Mouse (Mus musculus) stomach, embryonic 14.5 days (tissue): ENCODE data around the gene Olfr644. TPM values are rescaled to one million over a fixed set of nuclear protein-coding genes. Genes with fewer than 3 reads are reported as not detected.

Experiments
- ATAC-seq: fragments of 200-750 bp; cut with Nextera tagmentation; 2 replicates; pipeline ENCODE4 v1.8.0; 2017; ENCODE audit warnings: low read depth, moderate TSS enrichment; ENCODE audit not compliant: insufficient number of reproducible peaks, insufficient read depth, low FRiP score
- H3K27ac ChIP-seq: fragments of 300-500 bp; sonication (generic); 2 replicates; pipeline ENCODE4 v1.5.1; 2014; ENCODE audit warnings: mild to moderate bottlenecking, low read length, moderate library complexity, mixed read lengths
- H3K27me3 ChIP-seq: fragments of 300-500 bp; sonication (generic); 2 replicates; pipeline ENCODE4 v1.6.1; 2014; ENCODE audit warnings: low read length, control low read depth, mixed read lengths; ENCODE audit not compliant: control insufficient read depth, insufficient read depth
- H3K36me3 ChIP-seq: fragments of 300-500 bp; sonication (generic); 2 replicates; pipeline ENCODE4 v1.6.1; 2014; ENCODE audit warnings: mild to moderate bottlenecking, control low read depth, low read length, moderate library complexity, mixed read lengths; ENCODE audit not compliant: control insufficient read depth, insufficient read depth
- H3K4me1 ChIP-seq: fragments of 300-500 bp; sonication (generic); 2 replicates; pipeline ENCODE4 v1.6.1; 2014; ENCODE audit warnings: low read length, control low read depth, mixed read lengths; ENCODE audit not compliant: control insufficient read depth, insufficient read depth
- H3K4me2 ChIP-seq: fragments of 300-500 bp; sonication (generic); replicated peaks from 2 replicates; pipeline ENCODE4 v1.6.1; 2014; ENCODE audit warnings: low read depth, low read length, control low read depth
- H3K4me3 ChIP-seq: fragments of 300-500 bp; sonication (generic); 2 replicates; pipeline ENCODE4 v1.5.1; 2014; ENCODE audit warnings: low read depth, low read length, control low read depth
- H3K9ac ChIP-seq: fragments of 300-500 bp; sonication (generic); replicated peaks from 2 replicates; pipeline ENCODE4 v1.6.1; 2014; ENCODE audit warnings: low read depth, mild to moderate bottlenecking, control low read depth, low read length, moderate library complexity, mixed read lengths
- H3K9me3 ChIP-seq: fragments of 300-500 bp; sonication (generic); 2 replicates; pipeline ENCODE4 v1.6.1; 2016; ENCODE audit warnings: low read depth, low read length, control low read depth; ENCODE audit not compliant: control insufficient read depth
- WGBS: fragments of 180-500 bp; shearing (Covaris S2); extraction: QIAGEN DNeasy Blood & Tissue Kit; methylation state at CpG from one replicate; pipeline ENCODE4 v1.1.7; 2014; 5-methylcytosine and 5-hydroxymethylcytosine counted together
- polyA plus RNA-seq: library from polyadenylated mRNA; unstranded; fragments of >200 nt; fragmentation: Nextera tagmentation; extraction: Ambion mirVana; gene quantifications from 2 replicates; pipeline ENCODE4 v1.2.1, GENCODE M21; 2014

The Olfr644 gene
- polyA plus RNA-seq = not detected in 2 replicates

- Histone ChIP-seq H3K9me3 (no peaks in the 10 kb centered on the region), H3K4me2 (no peak within 1 kb of the TSS), H3K4me3 (no peak within 1 kb of the TSS), H3K27ac (no peak within 1 kb of the TSS), H3K36me3 (no peaks in the 10 kb centered on the region), H3K27me3 (no peaks in the 10 kb centered on the region), H3K4me1 (no peaks in the 10 kb centered on the region), H3K9ac (no peak within 1 kb of the TSS)
- no peak for ATAC-seq
- 74% methylated on average over 2 of the region's 2 CpGs for WGBS
Observed at GRCm38 (mm10) chr7:104071769-104072168, at the start of gene Olfr644. Gene Olfr644, minus strand, starts transcription at chr7:104071869.

GRCm38 (mm10) chr7:104104757-104104972 lies 33.0 kb upstream of the Olfr644 start, which contains the start of gene Olfr646:
Gene Olfr646, plus strand, starts transcription at chr7:104104873.
- H3K4me3 ChIP-seq = no peak within 1 kb of the TSS
- no peaks in the 10 kb centered on the region for H3K4me1 ChIP-seq
- no peak within 1 kb of the TSS for H3K4me2 ChIP-seq
- ATAC-seq = no peak
- no peak within 1 kb of the TSS for H3K9ac ChIP-seq
- H3K27me3 ChIP-seq = no peaks in the 10 kb centered on the region
- no peak within 1 kb of the TSS for H3K27ac ChIP-seq
- no peaks in the 10 kb centered on the region for H3K9me3 ChIP-seq
- no peaks in the 10 kb centered on the region for H3K36me3 ChIP-seq

- 63% methylated on average over 4 of the region's 4 CpGs for WGBS
- H3K36me3 ChIP-seq = no peaks in the 10 kb centered on the region
- no peaks in the 10 kb centered on the region for H3K4me1 ChIP-seq
- no peaks in the 10 kb centered on the region for H3K27me3 ChIP-seq
- no peak overlapping the region for H3K9ac ChIP-seq
- no peaks in the 10 kb centered on the region for H3K9me3 ChIP-seq
- no peak overlapping the region for H3K4me2 ChIP-seq
- H3K4me3 ChIP-seq = no peak overlapping the region
- ATAC-seq = no peak
- no peak overlapping the region for H3K27ac ChIP-seq
Observed at GRCm38 (mm10) chr7:104103913-104104756, 32.5 kb upstream of the Olfr644 start.

- Histone ChIP-seq H3K4me1 (no peaks in the 10 kb centered on the region), H3K36me3 (no peaks in the 10 kb centered on the region), H3K27ac (no peak within 1 kb of the TSS), H3K4me2 (no peak within 1 kb of the TSS), H3K27me3 (no peaks in the 10 kb centered on the region), H3K9ac (no peak within 1 kb of the TSS), H3K9me3 (no peaks in the 10 kb centered on the region), H3K4me3 (no peak within 1 kb of the TSS)
- ATAC-seq = no peak
- WGBS = 76% methylated on average over 1 of the region's 1 CpGs
Observed at GRCm38 (mm10) chr7:104085365-104085764, 13.7 kb upstream of the Olfr644 start, which contains the start of gene Olfr645. Gene Olfr645, minus strand, starts transcription at chr7:104085465.

GRCm38 (mm10) chr7:104061345-104061744 lies 10.3 kb downstream of the Olfr644 start, which contains the start of gene 4930516K23Rik:
Gene 4930516K23Rik, minus strand, starts transcription at chr7:104061445.
- ATAC-seq = no peak
- Histone ChIP-seq H3K27ac (no peak within 1 kb of the TSS), H3K4me3 (no peak within 1 kb of the TSS), H3K9ac (no peak within 1 kb of the TSS), H3K4me1 (no peaks in the 10 kb centered on the region), H3K9me3 (no peaks in the 10 kb centered on the region), H3K36me3 (no peaks in the 10 kb centered on the region), H3K27me3 (no peaks in the 10 kb centered on the region), H3K4me2 (no peak within 1 kb of the TSS)
- 56% methylated on average over 2 of the region's 2 CpGs for WGBS

GRCm38 (mm10) chr7:104059215-104059614 lies 12.5 kb downstream of the Olfr644 start:
- no peak overlapping the region for H3K27ac ChIP-seq
- ATAC-seq = no peak

GRCm38 (mm10) chr7:104052566-104052965 lies 19.1 kb downstream of the Olfr644 start, which contains the start of gene Olfr642:
Gene Olfr642, minus strand, starts transcription at chr7:104052666.
- Histone ChIP-seq H3K4me2 (no peak within 1 kb of the TSS), H3K9me3 (no peaks in the 10 kb centered on the region), H3K4me1 (no peaks in the 10 kb centered on the region), H3K4me3 (no peak within 1 kb of the TSS), H3K27ac (no peak within 1 kb of the TSS), H3K9ac (no peak within 1 kb of the TSS), H3K27me3 (no peaks in the 10 kb centered on the region), H3K36me3 (no peaks in the 10 kb centered on the region)
- WGBS = 74% methylated on average over 1 of the region's 1 CpGs
- no peak for ATAC-seq

More at GRCm38 (mm10) chr7:104059215-104059614, 12.5 kb downstream of the Olfr644 start:
- no peak overlapping the region for H3K4me2 ChIP-seq
- H3K4me1 ChIP-seq = no peaks in the 10 kb centered on the region
- no peak overlapping the region for H3K4me3 ChIP-seq
- no peaks in the 10 kb centered on the region for H3K9me3 ChIP-seq
- H3K9ac ChIP-seq = no peak overlapping the region
- H3K27me3 ChIP-seq = no peaks in the 10 kb centered on the region
- H3K36me3 ChIP-seq = no peaks in the 10 kb centered on the region
- WGBS = 100% methylated on average over 1 of the region's 1 CpGs

GRCm38 (mm10) chr7:104050745-104051144 lies 20.9 kb downstream of the Olfr644 start:
- Histone ChIP-seq H3K4me3 (no peak overlapping the region), H3K27me3 (no peaks in the 10 kb centered on the region), H3K27ac (no peak overlapping the region), H3K36me3 (no peaks in the 10 kb centered on the region), H3K9ac (no peak overlapping the region), H3K9me3 (no peaks in the 10 kb centered on the region), H3K4me2 (no peak overlapping the region), H3K4me1 (no peaks in the 10 kb centered on the region)
- 94% methylated on average over 4 of the region's 4 CpGs for WGBS
- no peak for ATAC-seq

GRCm38 (mm10) chr7:104035145-104035544 lies 36.5 kb downstream of the Olfr644 start, which contains the start of gene Olfr641:
Gene Olfr641, plus strand, starts transcription at chr7:104035445.
- H3K27me3 ChIP-seq = no peaks in the 10 kb centered on the region
- H3K9me3 ChIP-seq = no peaks in the 10 kb centered on the region
- H3K4me1 ChIP-seq = no peaks in the 10 kb centered on the region
- H3K36me3 ChIP-seq = no peaks in the 10 kb centered on the region
- no peak for ATAC-seq
- H3K9ac ChIP-seq = no peak within 1 kb of the TSS
- WGBS = 63% methylated on average over 1 of the region's 1 CpGs
- no peak within 1 kb of the TSS for H3K4me2 ChIP-seq
- H3K27ac ChIP-seq = no peak within 1 kb of the TSS
- no peak within 1 kb of the TSS for H3K4me3 ChIP-seq
